8 mouse cellular contexts compared by ENCODE assay signal in genomic region chr3:97337306-97337705, GRCm38 (mm10). TPM values are rescaled to one million over a fixed set of nuclear protein-coding genes. Genes with fewer than 3 reads are reported as not detected.
A peak's percentile ranks its signal among the peaks of the same experiment; 100 is the strongest.
DNase-seq lines count a peak whose midpoint lies in the region; ATAC-seq and TF ChIP-seq lines count a peak whose summit lies in the region.

No protein-coding gene starts in this region.

- H3K9ac ChIP-seq in limb, embryonic 11.5 days (ENCODE audit: low read length), result no peak overlapping the region
- H3K9ac ChIP-seq in kidney, postnatal 0 days (ENCODE audit: low read depth, low read length), result no peak overlapping the region
- H3K9ac ChIP-seq in forebrain, embryonic 12.5 days, result no peak overlapping the region
- no peak overlapping the region for H3K9ac ChIP-seq in forebrain, embryonic 15.5 days (replicated peaks)

- intact Hi-C loops in gastrocnemius, postnatal 14 days (cut with DNase I; ENCODE audit: low total_unique reads), result loop anchor here (2.0 to 10.0 kb wide), 2 partner anchors 135 to 253 kb away; no protein-coding TSS in a partner anchor

- no peaks in the 10 kb centered on the region for H3K79me2 ChIP-seq in myocyte (ENCODE audit: control insufficient read depth, insufficient read depth)

- WGBS in limb, embryonic 11.5 days, result 45% methylated on average over 11 of the region's 11 CpGs
- 63% methylated on average over 11 of the region's 11 CpGs for WGBS in limb, embryonic 10.5 days
- WGBS in kidney, postnatal 0 days, result 4% methylated on average over 11 of the region's 11 CpGs
- WGBS in forebrain, embryonic 12.5 days, result 59% methylated on average over 11 of the region's 11 CpGs
- 28% methylated on average over 11 of the region's 11 CpGs for WGBS in forebrain, embryonic 15.5 days

- no peaks in the 10 kb centered on the region for H3K27me3 ChIP-seq in limb, embryonic 11.5 days (ENCODE audit: control insufficient read depth, insufficient read depth, low read length)
- no peaks in the 10 kb centered on the region for H3K27me3 ChIP-seq in limb, embryonic 10.5 days (ENCODE audit: low read depth, poor library complexity, severe bottlenecking)
- no peaks in the 10 kb centered on the region for H3K27me3 ChIP-seq in kidney, postnatal 0 days (ENCODE audit: insufficient read depth, low read length)
- H3K27me3 ChIP-seq in myocyte (ENCODE audit: control insufficient read depth, insufficient read depth, insufficient read length), result peaks cover 8% of the 10 kb centered on the region
- H3K27me3 ChIP-seq in forebrain, embryonic 12.5 days, result no peaks in the 10 kb centered on the region
- H3K27me3 ChIP-seq in forebrain, embryonic 15.5 days, result no peaks in the 10 kb centered on the region

- peak; percentile 36 for DNase-seq in limb, embryonic 11.5 days (ENCODE audit: low spot score)
- DNase-seq in limb, embryonic 10.5 days (ENCODE audit: low spot score), result no peak
- DNase-seq in fat pad, adult 2 months (ENCODE audit: extremely low read depth, low read depth, low spot score), result peak; percentile 37
- DNase-seq in kidney, postnatal 0 days (ENCODE audit: low spot score), result peak; percentile 79
- DNase-seq in gastrocnemius, postnatal 14 days, result no peak

- H3K4me2 ChIP-seq in limb, embryonic 11.5 days (ENCODE audit: low read depth, severe bottlenecking), result peak overlapping the region; percentile 15; the same call in 1 of the 2 replicates
- H3K4me2 ChIP-seq in kidney, postnatal 0 days (ENCODE audit: low read length), result peak overlapping the region; percentile 45
- H3K4me2 ChIP-seq in myocyte (ENCODE audit: low read depth), result peak overlapping the region; percentile 18
- H3K4me2 ChIP-seq in forebrain, embryonic 12.5 days, result no peak overlapping the region
- no peak overlapping the region for H3K4me2 ChIP-seq in forebrain, embryonic 15.5 days (replicated peaks)

- no peak overlapping the region for H3K27ac ChIP-seq in limb, embryonic 11.5 days (replicated peaks; ENCODE audit: low read depth, low read length)
- no peak overlapping the region for H3K27ac ChIP-seq in limb, embryonic 10.5 days
- no peak overlapping the region for H3K27ac ChIP-seq in kidney, postnatal 0 days
- H3K27ac ChIP-seq in forebrain, embryonic 12.5 days, result no peak overlapping the region
- H3K27ac ChIP-seq in forebrain, embryonic 15.5 days (replicated peaks), result no peak overlapping the region

- H3K4me3 ChIP-seq in limb, embryonic 11.5 days (ENCODE audit: low read depth, low read length), result no peak overlapping the region
- no peak overlapping the region for H3K4me3 ChIP-seq in limb, embryonic 10.5 days
- no peak overlapping the region for H3K4me3 ChIP-seq in kidney, postnatal 0 days (replicated peaks; ENCODE audit: low read depth, low read length)
- H3K4me3 ChIP-seq in myocyte, result no peak overlapping the region
- H3K4me3 ChIP-seq in forebrain, embryonic 12.5 days (replicated peaks), result no peak overlapping the region
- H3K4me3 ChIP-seq in forebrain, embryonic 15.5 days, result no peak overlapping the region

- H3ac ChIP-seq in myocyte (ENCODE audit: control insufficient read depth, insufficient read length), result no peak overlapping the region

- H3K4me1 ChIP-seq in limb, embryonic 11.5 days (ENCODE audit: control insufficient read depth, insufficient read depth, low read length), result peaks cover 6% of the 10 kb centered on the region
- peaks cover 35% of the 10 kb centered on the region for H3K4me1 ChIP-seq in limb, embryonic 10.5 days
- no peaks in the 10 kb centered on the region for H3K4me1 ChIP-seq in kidney, postnatal 0 days (replicated peaks; ENCODE audit: insufficient read depth, low read length)
- H3K4me1 ChIP-seq in forebrain, embryonic 12.5 days, result peaks cover 20% of the 10 kb centered on the region
- peaks cover 17% of the 10 kb centered on the region for H3K4me1 ChIP-seq in forebrain, embryonic 15.5 days

- TF ChIP-seq CTCF in kidney, postnatal 0 days (IDR thresholded peaks at IDR 0.05; ENCODE audit: low read depth), result no peak

- no peaks in the 10 kb centered on the region for H3K9me3 ChIP-seq in limb, embryonic 11.5 days (ENCODE audit: control insufficient read depth, low read length)
- H3K9me3 ChIP-seq in limb, embryonic 10.5 days (replicated peaks), result no peaks in the 10 kb centered on the region
- H3K9me3 ChIP-seq in kidney, postnatal 0 days (replicated peaks; ENCODE audit: low read length), result no peaks in the 10 kb centered on the region
- H3K9me3 ChIP-seq in forebrain, embryonic 12.5 days, result no peaks in the 10 kb centered on the region
- H3K9me3 ChIP-seq in forebrain, embryonic 15.5 days, result no peaks in the 10 kb centered on the region

- no peak for ATAC-seq in limb, embryonic 11.5 days (ENCODE audit: insufficient number of reproducible peaks, low FRiP score, low TSS enrichment, low read depth)
- peak; percentile 48; the same call in 1 of the 2 replicates for ATAC-seq in kidney, postnatal 0 days (replicated peaks; ENCODE audit: low FRiP score, low read depth)
- no peak for ATAC-seq in forebrain, embryonic 12.5 days (ENCODE audit: low FRiP score)
- no peak for ATAC-seq in forebrain, embryonic 15.5 days (replicated peaks)

- TF ChIP-seq POLR2A in myocyte (IDR thresholded peaks at IDR 0.05; ENCODE audit: insufficient read length, low read depth), result no peak

- no peaks in the 10 kb centered on the region for H3K36me3 ChIP-seq in limb, embryonic 11.5 days (ENCODE audit: control insufficient read depth, insufficient read depth, low read length)
- no peaks in the 10 kb centered on the region for H3K36me3 ChIP-seq in limb, embryonic 10.5 days
- H3K36me3 ChIP-seq in kidney, postnatal 0 days (ENCODE audit: insufficient read depth, low read length), result no peaks in the 10 kb centered on the region
- no peaks in the 10 kb centered on the region for H3K36me3 ChIP-seq in myocyte (ENCODE audit: control insufficient read depth, insufficient read depth)
- no peaks in the 10 kb centered on the region for H3K36me3 ChIP-seq in forebrain, embryonic 12.5 days (replicated peaks)
- no peaks in the 10 kb centered on the region for H3K36me3 ChIP-seq in forebrain, embryonic 15.5 days

TF ChIP-seq in myocyte, 11 proteins besides CTCF, POLR2A, EP300 and RAD21:
- TF ChIP-seq MYOD1 (IDR thresholded peaks at IDR 0.05; ENCODE audit: control insufficient read depth in 1 of 3, insufficient read length in 2 of 3, low read depth in 2 of 3), result peak in 2 of 3 experiments; percentile 40 to 83
- no peak for TF ChIP-seq E2F4 (IDR thresholded peaks at IDR 0.05; ENCODE audit: insufficient read depth)
- no peak for TF ChIP-seq POLR2AphosphoS2 (IDR thresholded peaks at IDR 0.05; ENCODE audit: insufficient read length, low read depth)
- TF ChIP-seq TCF3 (IDR thresholded peaks at IDR 0.05; ENCODE audit: insufficient read length, low read depth), result no peak
- peak in 1 of 3 experiments; percentile 51 for TF ChIP-seq MYOG (IDR thresholded peaks at IDR 0.05; ENCODE audit: control insufficient read depth in 1 of 3, insufficient read depth in 1 of 3, insufficient read length in 2 of 3, low read depth in 2 of 3)
- no peak for TF ChIP-seq TCF12 (IDR thresholded peaks at IDR 0.05; ENCODE audit: insufficient read depth, poor library complexity, severe bottlenecking)
- TF ChIP-seq USF1 (IDR thresholded peaks at IDR 0.05; ENCODE audit: low read depth), result no peak
TF ChIP-seq in myocyte: peak in this region for 2.

RNA-seq across cellular contexts. Expression of gene Bcl9, which starts 39.6 kb away (rescaled TPM):
- 76.8 and 86.9 TPM in 2 replicates for polyA plus RNA-seq in limb, embryonic 11.5 days (2014; fragmentation: Nextera tagmentation; extraction: Ambion mirVana)
- 63.0 and 74.2 TPM in 2 replicates for polyA plus RNA-seq in limb, embryonic 10.5 days (2016; fragmentation: Nextera tagmentation; extraction: Ambion mirVana)
- 42.0 and 43.7 TPM in 2 replicates for polyA plus RNA-seq in kidney, postnatal 0 days (2015; fragmentation: Nextera tagmentation; extraction: Ambion mirVana)
- 5.7 TPM for polyA plus RNA-seq in myocyte (2012; fragmentation: generic; extraction: Trizol)
- polyA plus RNA-seq in forebrain, embryonic 12.5 days (2016; fragmentation: Nextera tagmentation; extraction: Ambion mirVana), result 82.8 and 91.9 TPM in 2 replicates
- 1 to 10 TPM; 4.3 to 5.2 TPM for total RNA-seq in gastrocnemius, postnatal 14 days (2021)
- 111 and 113 TPM in 2 replicates for polyA plus RNA-seq in forebrain, embryonic 15.5 days (2015; fragmentation: Nextera tagmentation; extraction: Ambion mirVana)

Comparison
In these comparisons a context has a peak if more than half of its experiments do, and no peak if none do; other contexts are left out.
1. DNase-seq: peak in limb, embryonic 11.5 days (single experiment), fat pad, adult 2 months (single experiment) and kidney, postnatal 0 days (single experiment); none in limb, embryonic 10.5 days (single experiment) and gastrocnemius, postnatal 14 days (single experiment).
2. H3K4me2 ChIP-seq: peak in limb, embryonic 11.5 days (single experiment), kidney, postnatal 0 days (single experiment) and myocyte (single experiment); none in forebrain, embryonic 12.5 days (single experiment) and forebrain, embryonic 15.5 days (single experiment).